Mouse (Mus musculus): ENCODE results near the gene Fam129a. TPM values are rescaled to one million over a fixed set of nuclear protein-coding genes. Genes with fewer than 3 reads are reported as not detected.

The Fam129a gene
- 14.7 and 22.4 TPM in 2 replicates for polyA plus RNA-seq (2012; rRNA removed)

DNA sequence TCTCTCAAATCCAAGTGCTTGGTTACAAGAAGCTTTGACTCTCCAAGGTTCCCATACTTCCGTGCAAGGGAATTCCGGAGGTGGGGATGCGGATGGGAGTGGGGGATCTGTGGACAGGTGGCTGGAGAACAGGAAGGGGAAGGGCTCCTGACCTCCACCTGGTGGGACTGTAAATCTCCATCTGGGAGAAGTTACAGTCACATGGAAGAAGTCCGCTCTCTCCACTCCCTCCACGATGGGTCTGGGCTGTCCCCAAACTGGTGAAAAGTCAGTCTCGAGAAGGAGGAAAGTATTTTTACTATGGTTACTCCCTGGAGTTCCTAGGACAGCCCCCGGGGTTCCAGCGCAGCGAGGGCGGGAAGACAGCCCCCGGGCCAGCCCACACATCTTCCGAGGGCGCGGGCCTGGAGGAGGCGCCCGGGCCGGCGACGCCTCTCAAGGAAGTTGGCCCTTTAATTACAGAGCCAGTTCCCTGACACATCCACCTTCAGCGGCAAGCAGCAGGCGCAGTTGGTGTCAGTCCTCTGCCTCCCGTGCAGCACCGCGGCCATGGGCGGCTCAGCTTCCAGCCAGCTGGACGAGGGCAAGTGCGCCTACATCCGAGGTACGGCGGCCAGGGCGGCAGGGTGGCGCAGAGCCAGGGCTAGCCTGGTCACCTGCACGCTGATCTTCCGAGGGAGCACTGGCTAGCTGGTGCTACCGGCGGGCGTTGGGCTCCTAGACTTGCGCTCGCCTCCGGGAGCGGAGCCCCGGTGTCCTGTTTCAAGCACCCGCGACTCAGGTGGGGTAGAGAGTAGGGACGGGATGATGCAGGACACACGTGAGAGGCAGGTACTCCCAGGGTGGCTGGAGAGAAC lies at the start of gene Fam129a:
TSS of gene Fam129a (plus strand) at position 206 of the 857 bp plus-strand sequence.
- 4% methylated on average over 46 of the region's 46 CpGs for WGBS
- no peak for TF ChIP-seq CTCF (IDR thresholded peaks at IDR 0.05; ENCODE audit: insufficient read depth, low read length)
- TF ChIP-seq POLR2A (IDR thresholded peaks at IDR 0.05; ENCODE audit: borderline replicate concordance, extremely low read depth, low read depth, low read length) = peak; percentile 78; the same call in 1 of the 2 replicates
- peak within 1 kb of the TSS; percentile 87 for H3K4me3 ChIP-seq (replicated peaks; ENCODE audit: extremely low read depth, low read depth, low read length)
- no peaks in the 10 kb centered on the region for H3K4me1 ChIP-seq (ENCODE audit: control insufficient read depth, insufficient read depth, low read length)
- peak; percentile 60 for DNase-seq

DNA sequence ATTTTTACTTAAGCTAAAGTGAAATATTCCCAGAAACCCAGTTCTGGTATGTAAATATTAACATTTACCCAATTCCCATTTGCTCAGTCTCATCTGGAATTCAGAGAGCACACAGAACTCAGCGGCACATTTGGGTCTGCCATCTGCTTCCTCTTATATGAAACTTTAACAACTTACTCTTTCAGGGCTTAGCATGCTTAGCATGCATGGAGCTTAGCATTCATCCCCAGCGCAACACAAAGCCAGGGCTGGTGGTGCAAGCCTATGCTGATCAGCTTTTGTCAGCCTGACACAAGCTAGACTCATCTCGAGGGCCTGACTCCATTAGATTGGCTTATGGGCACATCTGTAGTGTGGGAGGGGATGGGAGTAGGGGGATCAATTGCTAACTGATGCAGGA lies 44.3 kb upstream of the Fam129a start:
- DNase-seq = no peak
- TF ChIP-seq POLR2A (IDR thresholded peaks at IDR 0.05; ENCODE audit: borderline replicate concordance, extremely low read depth, low read depth, low read length) (no peak), CTCF (IDR thresholded peaks at IDR 0.05; ENCODE audit: insufficient read depth, low read length) (no peak)
- 72% methylated on average over 3 of the region's 3 CpGs for WGBS
- Histone ChIP-seq H3K4me3 (replicated peaks; ENCODE audit: extremely low read depth, low read depth, low read length) (no peak overlapping the region), H3K4me1 (ENCODE audit: control insufficient read depth, insufficient read depth, low read length) (no peaks in the 10 kb centered on the region)

DNA sequence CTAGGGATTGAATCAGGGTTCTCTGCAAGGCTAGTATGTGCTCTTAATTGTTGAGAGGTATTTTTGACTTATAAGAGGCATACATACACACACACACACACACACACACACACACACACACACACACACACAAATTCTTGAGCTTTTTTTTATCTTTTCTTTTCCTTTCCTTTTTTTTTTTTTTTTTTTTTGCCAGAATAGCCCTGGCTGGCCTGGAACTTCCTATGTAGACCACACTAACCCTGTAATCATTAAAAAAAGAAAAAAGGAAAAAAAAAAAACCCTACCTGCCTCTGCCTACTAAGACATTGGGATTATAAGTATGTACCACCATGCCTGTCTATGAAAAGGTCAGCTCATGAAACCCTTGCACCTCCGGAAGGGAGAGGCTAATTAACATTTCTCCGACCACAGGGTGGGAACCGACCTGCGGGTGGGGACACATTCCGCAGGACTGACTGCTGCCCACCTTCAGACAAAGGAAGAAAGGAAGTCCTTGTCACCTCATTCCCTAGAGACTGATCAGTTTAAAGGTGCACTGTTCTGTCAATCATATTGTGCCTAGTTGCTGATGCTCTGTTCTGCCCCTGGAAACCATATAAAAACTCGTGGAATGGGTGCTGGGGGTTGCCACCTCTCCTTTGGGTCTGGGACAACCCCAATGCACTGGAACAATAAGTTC lies 27.0 kb upstream of the Fam129a start:
- WGBS = 77% methylated on average over 6 of the region's 6 CpGs
- no peak for DNase-seq
- Histone ChIP-seq H3K4me3 (replicated peaks; ENCODE audit: extremely low read depth, low read depth, low read length) (no peak overlapping the region), H3K4me1 (ENCODE audit: control insufficient read depth, insufficient read depth, low read length) (no peaks in the 10 kb centered on the region)
- TF ChIP-seq POLR2A (IDR thresholded peaks at IDR 0.05; ENCODE audit: borderline replicate concordance, extremely low read depth, low read depth, low read length) = no peak
- TF ChIP-seq CTCF (IDR thresholded peaks at IDR 0.05; ENCODE audit: insufficient read depth, low read length) = no peak

DNA sequence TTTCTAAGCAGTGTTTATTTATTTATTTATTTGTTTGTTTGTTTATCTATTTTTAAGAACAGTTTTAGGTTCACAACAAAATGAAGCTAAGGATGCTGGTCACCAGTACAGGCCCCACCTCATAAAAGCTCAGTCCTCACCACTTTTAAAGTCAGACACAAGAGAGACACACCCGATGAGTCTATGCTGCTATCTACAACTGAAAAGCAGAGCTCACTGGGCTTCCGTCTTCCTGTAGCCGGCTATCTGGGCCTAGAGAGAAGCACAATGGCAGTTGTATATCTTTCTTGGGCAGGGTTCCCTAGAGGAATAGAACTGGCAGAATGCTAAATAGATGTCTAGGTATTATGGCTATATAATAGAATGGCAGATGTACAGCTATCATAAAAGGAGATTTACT lies 26.4 kb upstream of the Fam129a start:
- DNase-seq = no peak

DNA sequence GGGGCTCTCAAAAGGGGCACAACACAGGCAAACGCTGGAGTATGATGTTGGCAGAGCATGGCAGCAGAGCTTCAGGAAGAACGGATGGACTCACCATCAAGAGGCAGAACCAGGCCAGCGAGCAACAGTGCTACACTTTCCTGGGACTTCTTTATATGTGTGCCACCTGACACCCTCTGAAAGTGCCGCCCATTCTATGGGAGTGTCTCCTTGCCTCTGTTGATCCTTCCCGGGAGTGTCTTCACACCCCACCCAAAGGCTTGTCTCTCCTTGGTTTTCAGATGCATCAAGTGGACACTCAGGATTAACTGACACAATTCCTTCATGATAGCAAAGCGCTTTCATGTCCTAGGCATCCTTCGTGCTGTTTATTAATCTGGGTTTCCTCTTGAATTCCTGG lies 25.4 kb upstream of the Fam129a start:
- H3K4me3 ChIP-seq (replicated peaks; ENCODE audit: extremely low read depth, low read depth, low read length) = no peak overlapping the region
- no peaks in the 10 kb centered on the region; the same call in 1 of the 2 replicates for H3K4me1 ChIP-seq (ENCODE audit: control insufficient read depth, insufficient read depth, low read length)
- WGBS = 76% methylated on average over 7 of the region's 7 CpGs
- TF ChIP-seq CTCF (IDR thresholded peaks at IDR 0.05; ENCODE audit: insufficient read depth, low read length) = no peak
- TF ChIP-seq POLR2A (IDR thresholded peaks at IDR 0.05; ENCODE audit: borderline replicate concordance, extremely low read depth, low read depth, low read length) = no peak
- no peak for DNase-seq

More for the DNA sequence above, 26.4 kb upstream of the Fam129a start:
- Histone ChIP-seq H3K4me1 (ENCODE audit: control insufficient read depth, insufficient read depth, low read length) (no peaks in the 10 kb centered on the region), H3K4me3 (replicated peaks; ENCODE audit: extremely low read depth, low read depth, low read length) (no peak overlapping the region)
- no peak for TF ChIP-seq POLR2A (IDR thresholded peaks at IDR 0.05; ENCODE audit: borderline replicate concordance, extremely low read depth, low read depth, low read length)
- TF ChIP-seq CTCF (IDR thresholded peaks at IDR 0.05; ENCODE audit: insufficient read depth, low read length) = no peak
- 84% methylated on average over 3 of the region's 3 CpGs for WGBS

DNA sequence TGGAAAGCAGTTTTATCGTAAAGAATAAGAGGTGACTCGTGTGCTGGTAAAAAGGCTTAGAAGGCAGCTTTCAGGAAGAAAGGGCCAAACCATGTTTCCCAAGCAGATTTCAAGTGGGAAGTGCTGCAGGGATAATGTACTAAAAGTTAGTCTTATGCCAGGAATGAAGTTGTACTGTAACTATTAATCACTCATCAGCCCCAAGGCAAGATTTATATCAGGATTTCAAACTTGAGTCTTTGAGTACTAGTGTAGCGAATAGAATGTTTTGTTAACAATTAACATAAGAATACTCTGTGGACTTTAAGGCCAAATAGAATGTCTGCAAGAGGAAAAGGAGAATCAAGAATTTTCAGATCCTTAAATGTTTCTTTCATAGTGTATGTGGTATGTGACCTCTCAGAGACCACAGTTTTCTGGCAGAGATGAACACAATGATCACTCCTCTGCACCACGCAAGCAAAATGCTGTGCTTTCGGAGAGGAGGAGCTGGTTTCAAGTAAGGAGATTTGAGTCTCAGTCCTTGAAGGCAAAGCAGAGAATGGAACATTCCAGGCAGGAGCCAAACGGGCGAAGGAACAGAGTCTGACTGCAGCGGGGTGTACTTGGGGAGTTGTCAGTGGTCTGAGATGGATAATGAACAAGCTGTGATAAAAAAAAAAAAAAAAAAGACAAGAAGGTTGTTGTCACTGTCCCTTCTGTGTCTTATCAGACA lies 21.9 kb upstream of the Fam129a start:
- 55% methylated on average over 8 of the region's 8 CpGs for WGBS
- DNase-seq = no peak
- Histone ChIP-seq H3K4me1 (ENCODE audit: control insufficient read depth, insufficient read depth, low read length) (no peaks in the 10 kb centered on the region; the same call in 1 of the 2 replicates), H3K4me3 (replicated peaks; ENCODE audit: extremely low read depth, low read depth, low read length) (no peak overlapping the region)
- TF ChIP-seq CTCF (IDR thresholded peaks at IDR 0.05; ENCODE audit: insufficient read depth, low read length) (no peak), POLR2A (IDR thresholded peaks at IDR 0.05; ENCODE audit: borderline replicate concordance, extremely low read depth, low read depth, low read length) (no peak)

DNA sequence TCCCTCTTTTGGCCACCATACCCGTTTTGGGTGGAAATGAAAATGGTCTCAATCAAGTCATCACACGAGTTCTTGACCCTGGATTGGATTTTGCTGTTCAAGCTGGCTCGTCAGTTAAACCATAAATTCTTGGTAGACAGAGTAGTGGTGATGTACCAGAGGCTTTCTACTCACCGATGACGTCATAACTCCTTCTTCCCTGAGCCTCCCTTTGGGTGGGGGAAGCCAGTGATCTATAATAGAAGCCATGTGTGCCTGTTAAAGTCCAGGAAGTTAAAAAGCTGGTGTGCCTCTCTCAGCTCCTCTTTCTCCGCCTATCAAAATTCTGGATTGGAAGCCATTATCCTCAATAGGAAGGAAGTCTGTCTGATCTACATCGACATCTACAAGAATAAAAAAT lies 21.2 kb upstream of the Fam129a start:
- WGBS = 66% methylated on average over 7 of the region's 7 CpGs
- no peak for TF ChIP-seq POLR2A (IDR thresholded peaks at IDR 0.05; ENCODE audit: borderline replicate concordance, extremely low read depth, low read depth, low read length)
- TF ChIP-seq CTCF (IDR thresholded peaks at IDR 0.05; ENCODE audit: insufficient read depth, low read length) = no peak
- Histone ChIP-seq H3K4me1 (ENCODE audit: control insufficient read depth, insufficient read depth, low read length) (no peaks in the 10 kb centered on the region; the same call in 1 of the 2 replicates), H3K4me3 (replicated peaks; ENCODE audit: extremely low read depth, low read depth, low read length) (no peak overlapping the region)
- DNase-seq = no peak

DNA sequence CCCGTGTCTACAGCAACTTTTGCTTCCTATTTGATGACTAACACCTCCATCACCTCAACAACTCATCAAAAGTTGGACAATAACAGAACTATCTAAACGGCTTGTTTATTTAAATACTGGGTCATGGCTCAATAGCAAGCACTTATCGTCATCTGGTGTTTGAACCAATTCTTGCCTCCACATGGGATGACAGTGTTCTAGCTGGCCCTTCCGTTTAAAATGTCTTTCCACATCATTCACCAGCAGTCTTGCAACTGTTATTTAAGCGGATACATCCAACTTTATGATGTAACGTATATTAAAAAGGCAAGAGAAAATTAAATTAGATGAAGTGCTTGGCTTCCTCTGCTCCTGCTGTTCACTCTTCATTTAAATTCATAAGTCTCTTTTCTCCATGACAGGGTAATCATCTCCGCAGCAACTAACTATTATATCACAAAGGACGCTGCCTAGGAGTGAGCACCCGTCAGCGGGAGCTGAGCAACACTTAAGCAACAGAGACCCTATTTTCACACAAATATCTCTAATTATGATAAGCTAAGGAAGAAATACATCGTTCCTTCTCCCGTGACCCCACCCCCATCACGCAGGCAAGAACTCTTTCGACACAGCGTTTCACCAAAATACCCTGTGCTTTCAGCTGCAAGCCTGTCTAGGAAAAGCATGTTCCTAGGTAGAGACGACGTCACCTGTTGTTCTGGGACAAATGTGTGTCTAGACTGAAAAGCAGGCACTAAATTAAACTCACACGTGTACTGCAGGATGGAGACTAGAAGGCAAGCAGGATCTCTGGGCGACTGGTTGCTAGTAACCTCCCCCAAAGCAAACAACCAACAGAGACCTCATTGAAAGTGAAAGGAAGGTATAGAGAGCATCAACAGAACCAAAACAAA lies 20.2 kb upstream of the Fam129a start:
- no peak for TF ChIP-seq CTCF (IDR thresholded peaks at IDR 0.05; ENCODE audit: insufficient read depth, low read length)
- TF ChIP-seq POLR2A (IDR thresholded peaks at IDR 0.05; ENCODE audit: borderline replicate concordance, extremely low read depth, low read depth, low read length) = no peak
- H3K4me1 ChIP-seq (ENCODE audit: control insufficient read depth, insufficient read depth, low read length) = no peaks in the 10 kb centered on the region; the same call in 1 of the 2 replicates
- WGBS = 58% methylated on average over 19 of the region's 19 CpGs
- H3K4me3 ChIP-seq (replicated peaks; ENCODE audit: extremely low read depth, low read depth, low read length) = no peak overlapping the region
- no peak for DNase-seq
